Mouse (Mus musculus): Measurements from ENCODE around the gene Fdx1l.

- TF ChIP-seq CTCF (IDR thresholded peaks at IDR 0.05; ENCODE audit: low read depth) (no peak), EP300 (IDR thresholded peaks at IDR 0.05; ENCODE audit: low read depth) (no peak)
Measured at GRCm38 (mm10) chr9:21033136-21033535, 40.3 kb downstream of the Fdx1l start.

All from liver, postnatal 0 days (tissue).